Mouse (Mus musculus) fibroblast of lung, adult 2 months (primary cell): ENCODE results near the gene Bcas3.
"Not testable (repeated sequence)": the region's sequence is repeated elsewhere in the genome, so short reads cannot be mapped to it uniquely, and the experiment has no call there.

Experiments
- DNase-seq: peaks from one replicate; pipeline ENCODE4 v3.0.0-alpha.2; 2011; ENCODE audit warnings: low read depth

Gene Bcas3

GRCm38 (mm10) chr11:85482737-85483467 is 129.9 kb downstream of the Bcas3 start:
- DNase-seq: no peak

- no peak for DNase-seq
Observed at GRCm38 (mm10) chr11:85485197-85485940, 132.4 kb downstream of the Bcas3 start.

GRCm38 (mm10) chr11:85487501-85487900 is 134.5 kb downstream of the Bcas3 start:
- DNase-seq: no peak

GRCm38 (mm10) chr11:85492231-85492630 is 139.3 kb downstream of the Bcas3 start:
- peak; percentile 69 for DNase-seq

GRCm38 (mm10) chr11:85492666-85493065 is 139.7 kb downstream of the Bcas3 start:
- no peak for DNase-seq

GRCm38 (mm10) chr11:85499561-85499960 is 146.6 kb downstream of the Bcas3 start:
- DNase-seq: no peak

- no peak for DNase-seq
Observed at GRCm38 (mm10) chr11:85502031-85502430, 149.1 kb downstream of the Bcas3 start.

GRCm38 (mm10) chr11:85504812-85505211 is 151.8 kb downstream of the Bcas3 start:
- not testable (repeated sequence) for DNase-seq

- DNase-seq: no peak
Observed at GRCm38 (mm10) chr11:85505811-85506210, 152.8 kb downstream of the Bcas3 start.

- DNase-seq: no peak
Observed at GRCm38 (mm10) chr11:85509334-85509733, 156.4 kb downstream of the Bcas3 start.

GRCm38 (mm10) chr11:85511270-85511904 is 158.4 kb downstream of the Bcas3 start:
- DNase-seq: no peak

GRCm38 (mm10) chr11:85516724-85517123 is 163.8 kb downstream of the Bcas3 start:
- no peak for DNase-seq

- no peak for DNase-seq
Observed at GRCm38 (mm10) chr11:85518025-85518756, 165.2 kb downstream of the Bcas3 start.

- no peak for DNase-seq
Observed at GRCm38 (mm10) chr11:85520236-85520635, 167.3 kb downstream of the Bcas3 start.

GRCm38 (mm10) chr11:85520996-85521395 is 168.0 kb downstream of the Bcas3 start:
- no peak for DNase-seq

GRCm38 (mm10) chr11:85523646-85524045 is 170.7 kb downstream of the Bcas3 start:
- no peak for DNase-seq

- peak; percentile 32 for DNase-seq
Observed at GRCm38 (mm10) chr11:85524186-85524585, 171.2 kb downstream of the Bcas3 start.

GRCm38 (mm10) chr11:85524841-85525500 is 172.0 kb downstream of the Bcas3 start:
- no peak for DNase-seq

- DNase-seq: no peak
Observed at GRCm38 (mm10) chr11:85525501-85525885, 172.5 kb downstream of the Bcas3 start.

GRCm38 (mm10) chr11:85525979-85526775 is 173.2 kb downstream of the Bcas3 start:
- DNase-seq: no peak

- DNase-seq: no peak
Observed at GRCm38 (mm10) chr11:85527261-85527660, 174.3 kb downstream of the Bcas3 start.
